Mouse (Mus musculus) cerebellum, adult 2 months (tissue): ENCODE measurements around the gene Grid1.

ENCODE experiments used
- CTCF ChIP-seq: fragments of 200-500 bp; IDR thresholded peaks from 2 replicates; pipeline ENCODE4 v1.5.1; 2011; ENCODE audit warnings: low read depth, mild to moderate bottlenecking, control low read depth, low read length, moderate library complexity, borderline replicate concordance; ENCODE audit not compliant: insufficient read depth
- POLR2A ChIP-seq: fragments of 200-500 bp; IDR thresholded peaks from 2 replicates; pipeline ENCODE4 v1.6.1; 2011; ENCODE audit warnings: low read length, control low read depth, borderline replicate concordance; ENCODE audit not compliant: insufficient read depth

DNA sequence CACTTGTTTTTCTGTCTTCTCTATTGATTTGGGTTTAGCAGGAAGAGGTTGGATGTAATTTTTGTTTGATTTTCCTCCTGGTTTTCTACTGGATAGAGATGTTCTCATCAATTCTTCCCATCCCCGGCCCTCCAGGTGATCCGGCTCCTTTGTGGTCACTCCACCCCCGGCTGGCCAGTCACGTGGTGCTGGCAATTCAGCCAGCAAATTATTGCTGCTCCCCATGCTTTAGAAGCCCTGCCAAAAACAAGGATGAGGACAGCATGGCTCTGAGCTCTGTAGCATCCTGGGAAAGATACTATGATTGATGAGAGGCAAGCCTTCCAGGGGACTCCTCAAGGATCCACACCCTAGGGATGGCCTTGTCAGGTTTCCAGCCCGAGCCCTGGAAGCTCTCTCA is 169.2 kb downstream of the Grid1 start:
- TF ChIP-seq POLR2A, result no peak
- TF ChIP-seq CTCF, result no peak
